Mouse (Mus musculus): ENCODE data around the gene Sugct.
"Not testable (repeated sequence)": the region's sequence is repeated elsewhere in the genome, so short reads cannot be mapped to it uniquely, and the experiment has no call there.

Sugct gene

GRCm38 (mm10) chr13:17606217-17606616, 89.1 kb downstream of the Sugct start:
- in situ Hi-C loops (cut with MboI, MseI): no loop called here

- in situ Hi-C loops (cut with MboI, MseI): no loop called here
Observed at GRCm38 (mm10) chr13:17604670-17605069, 90.7 kb downstream of the Sugct start.

- in situ Hi-C loops (cut with MboI, MseI): no loop called here
Observed at GRCm38 (mm10) chr13:17603756-17604155, 91.6 kb downstream of the Sugct start.

GRCm38 (mm10) chr13:17585267-17585913, 110.0 kb downstream of the Sugct start:
- in situ Hi-C loops (cut with MboI, MseI): no loop called here

GRCm38 (mm10) chr13:17584804-17585203, 110.5 kb downstream of the Sugct start:
- in situ Hi-C loops (cut with MboI, MseI): no loop called here

GRCm38 (mm10) chr13:17581684-17582083, 113.7 kb downstream of the Sugct start:
- in situ Hi-C loops (cut with MboI, MseI): no loop called here

GRCm38 (mm10) chr13:17559357-17559756, 136.0 kb downstream of the Sugct start:
- in situ Hi-C loops (cut with MboI, MseI): no loop called here

- in situ Hi-C loops (cut with MboI, MseI): no loop called here
Observed at GRCm38 (mm10) chr13:17536341-17536740, 159.0 kb downstream of the Sugct start.

GRCm38 (mm10) chr13:17534871-17535270, 160.5 kb downstream of the Sugct start:
- in situ Hi-C loops (cut with MboI, MseI): no loop called here

GRCm38 (mm10) chr13:17534469-17534868, 160.9 kb downstream of the Sugct start:
- in situ Hi-C loops (cut with MboI, MseI): no loop called here

GRCm38 (mm10) chr13:17511184-17511778, 184.1 kb downstream of the Sugct start:
- in situ Hi-C loops (cut with MboI, MseI): no loop called here

GRCm38 (mm10) chr13:17494936-17495335, 200.4 kb downstream of the Sugct start:
- in situ Hi-C loops (cut with MboI, MseI): no loop called here

GRCm38 (mm10) chr13:17494056-17494574, 201.2 kb downstream of the Sugct start:
- in situ Hi-C loops (cut with MboI, MseI): no loop called here

GRCm38 (mm10) chr13:17457981-17458380, 237.4 kb downstream of the Sugct start:
- in situ Hi-C loops (cut with MboI, MseI): not testable (repeated sequence)

- in situ Hi-C loops (cut with MboI, MseI): loop anchor here (10.0 kb wide), 1 partner anchor 1448 kb away; no protein-coding TSS in a partner anchor
Observed at GRCm38 (mm10) chr13:17432139-17432916, 263.0 kb downstream of the Sugct start.

- in situ Hi-C loops (cut with MboI, MseI): no loop called here
Observed at GRCm38 (mm10) chr13:17421875-17422274, 273.5 kb downstream of the Sugct start.

- in situ Hi-C loops (cut with MboI, MseI): no loop called here
Observed at GRCm38 (mm10) chr13:17420557-17420956, 274.8 kb downstream of the Sugct start.

GRCm38 (mm10) chr13:17342836-17343235, 352.5 kb downstream of the Sugct start:
- in situ Hi-C loops (cut with MboI, MseI): no loop called here

- in situ Hi-C loops (cut with MboI, MseI): no loop called here
Observed at GRCm38 (mm10) chr13:17335885-17336540, 359.3 kb downstream of the Sugct start.

GRCm38 (mm10) chr13:17326863-17327262, 368.5 kb downstream of the Sugct start:
- in situ Hi-C loops (cut with MboI, MseI): no loop called here

GRCm38 (mm10) chr13:17301590-17301989, 393.8 kb downstream of the Sugct start:
- in situ Hi-C loops (cut with MboI, MseI): no loop called here

- in situ Hi-C loops (cut with MboI, MseI): no loop called here
Observed at GRCm38 (mm10) chr13:17297462-17298005, 397.8 kb downstream of the Sugct start.
